Mouse (Mus musculus): ENCODE data around the gene Gbp5. TPM values are rescaled to one million over a fixed set of nuclear protein-coding genes. Genes with fewer than 3 reads are reported as not detected.

The Gbp5 gene
- total RNA-seq, 1 experiment: not detected

DNA sequence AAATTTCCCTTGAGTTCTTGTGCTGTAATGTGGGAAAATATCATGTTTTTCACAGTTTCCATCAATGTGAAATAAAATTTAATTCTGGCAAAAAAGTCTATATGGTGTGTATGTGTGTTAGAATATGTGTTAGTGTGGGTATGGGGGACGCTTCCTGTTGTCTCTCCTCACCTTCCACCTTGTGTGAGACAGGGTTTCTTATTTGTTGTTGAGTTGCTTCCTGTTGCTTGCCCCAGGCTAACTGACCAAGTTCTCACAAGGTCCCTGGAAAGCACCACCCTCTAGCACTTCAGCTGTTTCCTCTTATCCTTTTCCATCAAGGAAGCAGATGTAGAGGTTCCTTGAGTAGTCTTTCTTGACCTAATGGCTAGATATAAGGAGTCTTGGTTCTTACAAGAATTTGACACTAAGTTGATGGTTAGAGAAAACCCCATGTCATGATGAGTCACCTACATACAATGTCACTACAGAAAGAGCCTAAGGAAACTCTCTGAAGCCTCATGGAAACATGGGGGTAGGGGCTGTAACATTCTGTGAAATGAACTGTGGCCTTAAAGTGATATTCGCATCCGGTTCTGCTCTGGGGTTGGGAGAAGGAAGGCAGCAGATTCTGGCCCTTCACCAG is 56.4 kb downstream of the Gbp5 start:
- Histone ChIP-seq H3K9ac (ENCODE audit: insufficient read depth, low read depth, low read length, poor library complexity, severe bottlenecking) (no peak overlapping the region), H3K36me3 (ENCODE audit: control insufficient read depth, insufficient read depth, low read length, poor library complexity, severe bottlenecking) (no peaks in the 10 kb centered on the region), H3K4me3 (ENCODE audit: insufficient read depth in 1 of 2, low read depth in 1 of 2, low read length in 2 of 2, poor library complexity in 1 of 2, severe bottlenecking in 1 of 2) (no peak overlapping the region), H3K4me1 (ENCODE audit: control insufficient read depth in 2 of 2, insufficient read depth in 2 of 2, low read length in 2 of 2, poor library complexity in 1 of 2) (no peaks in the 10 kb centered on the region), H3K9me3 (ENCODE audit: control insufficient read depth, insufficient read depth, low read depth, low read length) (no peaks in the 10 kb centered on the region), H3K27ac (ENCODE audit: insufficient read depth, low read depth, low read length, poor library complexity, severe bottlenecking) (no peak overlapping the region)
- in situ Hi-C loops (cut with MboI; ENCODE audit: low sequenced_read_pairs in 2 of 2, unreplicated experiment in 2 of 2): no loop called here
- no peak for DNase-seq (ENCODE audit: low read depth, low spot score)
- TF ChIP-seq CHD2 (IDR thresholded peaks at IDR 0.05; ENCODE audit: low read depth, low read length): no peak
- TF ChIP-seq ZNF384 (IDR thresholded peaks at IDR 0.05; ENCODE audit: low read depth, low read length): no peak
- no peak for TF ChIP-seq MAFK (IDR thresholded peaks at IDR 0.05; ENCODE audit: insufficient read depth, low read depth, low read length)
- TF ChIP-seq HCFC1 (IDR thresholded peaks at IDR 0.05; ENCODE audit: borderline replicate concordance, insufficient read depth, low read length): no peak
- TF ChIP-seq ZC3H11A (IDR thresholded peaks at IDR 0.05; ENCODE audit: borderline replicate concordance, low read depth, low read length): no peak

GRCm38 (mm10) chr3:142554601-142555000 is 60.8 kb downstream of the Gbp5 start:
- no peak overlapping the region for H3K27ac ChIP-seq (ENCODE audit: insufficient read depth, low read depth, low read length, poor library complexity, severe bottlenecking)
- H3K4me1 ChIP-seq (ENCODE audit: control insufficient read depth in 2 of 2, insufficient read depth in 2 of 2, low read length in 2 of 2, poor library complexity in 1 of 2): peaks cover 0 to 5% of the 10 kb centered on the region in 2 experiments; a peak in 1 of 4 replicates
- H3K4me3 ChIP-seq (ENCODE audit: insufficient read depth in 1 of 2, low read depth in 1 of 2, low read length in 2 of 2, poor library complexity in 1 of 2, severe bottlenecking in 1 of 2): no peak overlapping the region
- TF ChIP-seq ZNF384 (IDR thresholded peaks at IDR 0.05; ENCODE audit: low read depth, low read length) (no peak), MAFK (IDR thresholded peaks at IDR 0.05; ENCODE audit: insufficient read depth, low read depth, low read length) (no peak), ZC3H11A (IDR thresholded peaks at IDR 0.05; ENCODE audit: borderline replicate concordance, low read depth, low read length) (no peak), HCFC1 (IDR thresholded peaks at IDR 0.05; ENCODE audit: borderline replicate concordance, insufficient read depth, low read length) (no peak)
- in situ Hi-C loops (cut with MboI; ENCODE audit: low sequenced_read_pairs in 2 of 2, unreplicated experiment in 2 of 2): no loop called here
- DNase-seq (ENCODE audit: low read depth, low spot score): no peak
- no peaks in the 10 kb centered on the region for H3K36me3 ChIP-seq (ENCODE audit: control insufficient read depth, insufficient read depth, low read length, poor library complexity, severe bottlenecking)
- no peaks in the 10 kb centered on the region for H3K9me3 ChIP-seq (ENCODE audit: control insufficient read depth, insufficient read depth, low read depth, low read length)
- H3K9ac ChIP-seq (ENCODE audit: insufficient read depth, low read depth, low read length, poor library complexity, severe bottlenecking): no peak overlapping the region

- no peak for TF ChIP-seq CHD2 (IDR thresholded peaks at IDR 0.05; ENCODE audit: low read depth, low read length)
- TF ChIP-seq HCFC1 (IDR thresholded peaks at IDR 0.05; ENCODE audit: borderline replicate concordance, insufficient read depth, low read length): no peak
- TF ChIP-seq ZC3H11A (IDR thresholded peaks at IDR 0.05; ENCODE audit: borderline replicate concordance, low read depth, low read length): no peak
- no peak for TF ChIP-seq MAFK (IDR thresholded peaks at IDR 0.05; ENCODE audit: insufficient read depth, low read depth, low read length)
- no peak for TF ChIP-seq ZNF384 (IDR thresholded peaks at IDR 0.05; ENCODE audit: low read depth, low read length)
- Histone ChIP-seq H3K36me3 (ENCODE audit: control insufficient read depth, insufficient read depth, low read length, poor library complexity, severe bottlenecking) (no peaks in the 10 kb centered on the region), H3K9me3 (ENCODE audit: control insufficient read depth, insufficient read depth, low read depth, low read length) (no peaks in the 10 kb centered on the region), H3K4me1 (ENCODE audit: control insufficient read depth in 2 of 2, insufficient read depth in 2 of 2, low read length in 2 of 2, poor library complexity in 1 of 2) (peaks cover 0 to 6% of the 10 kb centered on the region in 2 experiments; a peak in 1 of 4 replicates), H3K4me3 (ENCODE audit: insufficient read depth in 1 of 2, low read depth in 1 of 2, low read length in 2 of 2, poor library complexity in 1 of 2, severe bottlenecking in 1 of 2) (no peak overlapping the region), H3K27ac (ENCODE audit: insufficient read depth, low read depth, low read length, poor library complexity, severe bottlenecking) (no peak overlapping the region), H3K9ac (ENCODE audit: insufficient read depth, low read depth, low read length, poor library complexity, severe bottlenecking) (no peak overlapping the region)
- in situ Hi-C loops (cut with MboI; ENCODE audit: low sequenced_read_pairs in 2 of 2, unreplicated experiment in 2 of 2): no loop called here
- DNase-seq (ENCODE audit: low read depth, low spot score): no peak
Observed at GRCm38 (mm10) chr3:142555623-142556022, 61.8 kb downstream of the Gbp5 start.

DNA sequence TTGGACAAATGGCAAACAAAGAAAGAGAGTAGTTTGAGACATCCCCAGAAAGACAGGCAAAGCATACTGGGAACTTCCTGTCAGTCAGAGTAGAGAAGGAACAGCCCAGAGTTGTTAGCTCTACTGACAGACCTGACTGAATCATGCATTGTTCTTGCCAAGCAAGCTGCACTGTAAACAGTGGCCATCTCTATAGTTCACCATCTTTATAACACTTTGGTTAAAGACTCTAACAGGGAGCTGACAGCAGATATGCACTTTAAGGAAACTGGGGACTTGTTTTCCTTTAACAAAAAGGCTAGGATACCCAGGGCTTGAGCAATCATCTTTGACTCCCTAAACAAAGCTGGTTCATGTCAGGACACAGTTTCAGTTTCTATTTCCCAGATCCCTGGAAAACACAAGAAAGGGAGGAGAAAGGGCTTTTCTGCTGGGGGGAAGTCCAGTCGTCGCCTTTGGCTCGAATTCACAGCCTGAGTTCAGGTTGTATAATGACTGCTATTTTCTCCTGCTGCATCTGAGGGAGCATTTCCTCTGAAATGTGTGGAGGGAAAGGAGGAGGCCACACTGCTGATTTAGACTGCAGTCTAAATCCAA is 66.0 kb downstream of the Gbp5 start, which contains the start of gene Gbp3:
Gbp3 (plus strand) TSS at position 395 of the 597 bp plus-strand sequence.
- DNase-seq (ENCODE audit: low read depth, low spot score): no peak
- no peaks in the 10 kb centered on the region for H3K36me3 ChIP-seq (ENCODE audit: control insufficient read depth, insufficient read depth, low read length, poor library complexity, severe bottlenecking)
- no peak within 1 kb of the TSS for H3K27ac ChIP-seq (ENCODE audit: insufficient read depth, low read depth, low read length, poor library complexity, severe bottlenecking)
- in situ Hi-C loops (cut with MboI; ENCODE audit: low sequenced_read_pairs in 2 of 2, unreplicated experiment in 2 of 2): no loop called here
- H3K9me3 ChIP-seq (ENCODE audit: control insufficient read depth, insufficient read depth, low read depth, low read length): no peaks in the 10 kb centered on the region
- no peak within 1 kb of the TSS for H3K9ac ChIP-seq (ENCODE audit: insufficient read depth, low read depth, low read length, poor library complexity, severe bottlenecking)
- TF ChIP-seq HCFC1 (IDR thresholded peaks at IDR 0.05; ENCODE audit: borderline replicate concordance, insufficient read depth, low read length) (no peak), MAFK (IDR thresholded peaks at IDR 0.05; ENCODE audit: insufficient read depth, low read depth, low read length) (no peak), CHD2 (IDR thresholded peaks at IDR 0.05; ENCODE audit: low read depth, low read length) (no peak), ZNF384 (IDR thresholded peaks at IDR 0.05; ENCODE audit: low read depth, low read length) (no peak), ZC3H11A (IDR thresholded peaks at IDR 0.05; ENCODE audit: borderline replicate concordance, low read depth, low read length) (no peak)
- H3K4me3 ChIP-seq (ENCODE audit: insufficient read depth in 1 of 2, low read depth in 1 of 2, low read length in 2 of 2, poor library complexity in 1 of 2, severe bottlenecking in 1 of 2): peak within 1 kb of the TSS in 1 of 2 experiments; percentile 54; a peak in 2 of 4 replicates
- peaks cover 0 to 6% of the 10 kb centered on the region in 2 experiments; a peak in 1 of 4 replicates for H3K4me1 ChIP-seq (ENCODE audit: control insufficient read depth in 2 of 2, insufficient read depth in 2 of 2, low read length in 2 of 2, poor library complexity in 1 of 2)

Data from ES-E14 (cell line).